Mouse (Mus musculus) C2C12 (cell line): Measurements from ENCODE around the gene Ier2. TPM values are rescaled to one million over a fixed set of nuclear protein-coding genes. Genes with fewer than 3 reads are reported as not detected.

ENCODE experiments used
- H3K27me3 ChIP-seq: one replicate; pipeline ENCODE4 v1.6.1; 2011; ENCODE audit not compliant: control insufficient read depth, insufficient read depth, insufficient read length
- H3K36me3 ChIP-seq: one replicate; pipeline ENCODE4 v1.6.1; 2011; ENCODE audit not compliant: control insufficient read depth, insufficient read depth
- H3K4me3 ChIP-seq: one replicate; pipeline ENCODE4 v1.5.1; 2011; ENCODE audit warnings: mild to moderate bottlenecking, control low read depth; ENCODE audit not compliant: poor library complexity, insufficient read depth, severe bottlenecking
- H3K79me2 ChIP-seq: one replicate; pipeline ENCODE4 v1.6.1; 2011; ENCODE audit not compliant: control insufficient read depth, insufficient read depth
- H3K79me3 ChIP-seq: one replicate; pipeline ENCODE4 v1.6.1; 2011; ENCODE audit warnings: low read depth, control low read depth
- H3ac ChIP-seq: one replicate; pipeline ENCODE3; 2011; ENCODE audit warnings: low read depth; ENCODE audit not compliant: control insufficient read depth, insufficient read length
- CEBPB ChIP-seq: IDR thresholded peaks from one replicate; pipeline ENCODE4 v1.6.1; 2011; ENCODE audit warnings: low read depth, mild to moderate bottlenecking, control low read depth, moderate library complexity
- CTCF ChIP-seq: IDR thresholded peaks from one replicate; pipeline ENCODE4 v1.5.1; 2011; ENCODE audit not compliant: control insufficient read depth, insufficient read depth, insufficient read length
- FOSL1 ChIP-seq: IDR thresholded peaks from one replicate; pipeline ENCODE4 v1.8.0; 2011; ENCODE audit warnings: mild to moderate bottlenecking, low read length; ENCODE audit not compliant: poor library complexity, insufficient read depth, severe bottlenecking
- MAX ChIP-seq: IDR thresholded peaks from one replicate; pipeline ENCODE4 v1.6.1; 2011; ENCODE audit warnings: mild to moderate bottlenecking, control low read depth
- MYOD1 ChIP-seq: IDR thresholded peaks from one replicate; pipeline ENCODE4 v1.6.1; 2011; ENCODE audit warnings: low read depth; ENCODE audit not compliant: control insufficient read depth, insufficient read length
- MYOG ChIP-seq: IDR thresholded peaks from one replicate; pipeline ENCODE4 v1.6.1; 2011; ENCODE audit not compliant: control insufficient read depth, insufficient read length; ENCODE audit errors: extremely low read depth
- USF1 ChIP-seq: IDR thresholded peaks from one replicate; pipeline ENCODE4 v1.6.1; 2011; ENCODE audit warnings: low read depth, mild to moderate bottlenecking, control low read depth, moderate library complexity
- polyA plus RNA-seq: library from polyadenylated mRNA; unstranded; fragments of >200 nt; fragmentation: generic; extraction: Trizol; gene quantifications from one replicate; pipeline ENCODE4 v1.2.1, GENCODE M21; 2012; ENCODE audit warnings: missing spikeins

Ier2 gene
- polyA plus RNA-seq, 1 experiment = 61.4 TPM

DNA sequence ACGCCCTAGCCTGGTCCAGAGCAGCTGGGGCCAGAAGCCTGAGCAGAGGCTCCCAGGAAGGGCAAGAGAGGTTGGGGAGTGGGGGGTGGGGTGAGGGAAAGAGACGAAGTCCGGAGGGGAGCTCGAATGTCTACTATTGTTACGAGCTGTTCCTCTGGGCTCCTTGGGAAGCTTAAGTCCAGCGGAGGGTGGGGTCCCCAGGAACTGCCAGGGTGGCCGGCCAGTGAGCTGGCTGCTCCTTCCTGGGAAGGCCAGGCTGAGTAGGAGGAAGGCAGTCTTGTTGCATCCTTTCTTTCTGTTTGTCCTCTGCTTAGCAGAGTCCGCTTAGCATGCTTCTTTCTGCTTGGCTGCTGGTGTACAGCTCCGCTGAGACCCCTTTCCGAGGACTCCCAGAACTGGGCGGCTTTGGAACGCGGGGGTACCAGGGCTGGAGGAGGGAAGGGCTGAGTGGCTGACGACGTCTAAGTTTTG, 45.5 kb upstream of the Ier2 start:
- Histone ChIP-seq H3K27me3 (no peaks in the 10 kb centered on the region), H3K36me3 (peaks cover 35% of the 10 kb centered on the region), H3K4me3 (no peak overlapping the region), H3K79me3 (no peaks in the 10 kb centered on the region), H3ac (no peak overlapping the region), H3K79me2 (no peaks in the 10 kb centered on the region)
- TF ChIP-seq USF1 (no peak), CEBPB (no peak), FOSL1 (no peak), MYOG (no peak), MAX (no peak), MYOD1 (no peak)

DNA sequence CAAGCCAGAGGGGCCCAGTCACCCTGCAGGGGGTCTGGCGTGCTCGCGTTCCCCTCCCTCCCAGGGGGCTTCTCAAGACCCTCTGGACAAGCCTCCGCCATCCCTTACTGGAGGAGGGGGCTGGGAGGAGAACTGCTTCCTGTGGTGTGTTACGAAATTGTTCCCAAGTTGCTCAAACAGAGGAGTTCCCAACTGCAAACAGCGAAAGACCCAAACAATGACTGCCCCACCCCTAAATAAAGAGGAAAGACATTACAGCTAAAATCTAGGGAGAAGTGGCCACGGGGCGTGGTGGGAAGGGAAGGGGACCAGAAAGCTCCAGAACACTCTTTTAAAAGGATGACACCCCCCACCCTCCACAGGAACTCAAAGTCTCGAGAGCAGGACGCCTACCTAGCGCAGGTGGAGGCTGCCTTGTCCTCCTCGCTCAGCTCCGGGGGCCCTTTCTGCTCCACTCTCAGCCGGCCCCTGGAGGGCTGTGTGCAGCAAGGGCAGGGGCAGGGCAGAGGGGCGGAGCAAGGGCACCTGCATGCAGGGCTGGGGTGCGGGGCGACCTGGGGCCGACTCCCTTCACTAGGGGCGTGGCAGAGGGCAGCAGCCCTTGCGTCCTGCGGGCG, 44.7 kb upstream of the Ier2 start:
- Histone ChIP-seq H3K79me2 (no peaks in the 10 kb centered on the region), H3K79me3 (no peaks in the 10 kb centered on the region), H3ac (no peak overlapping the region), H3K27me3 (no peaks in the 10 kb centered on the region), H3K4me3 (no peak overlapping the region), H3K36me3 (peaks cover 32% of the 10 kb centered on the region)
- TF ChIP-seq USF1 (no peak), MYOG (no peak), MAX (no peak), CTCF (no peak), FOSL1 (no peak), MYOD1 (no peak), CEBPB (no peak)

DNA sequence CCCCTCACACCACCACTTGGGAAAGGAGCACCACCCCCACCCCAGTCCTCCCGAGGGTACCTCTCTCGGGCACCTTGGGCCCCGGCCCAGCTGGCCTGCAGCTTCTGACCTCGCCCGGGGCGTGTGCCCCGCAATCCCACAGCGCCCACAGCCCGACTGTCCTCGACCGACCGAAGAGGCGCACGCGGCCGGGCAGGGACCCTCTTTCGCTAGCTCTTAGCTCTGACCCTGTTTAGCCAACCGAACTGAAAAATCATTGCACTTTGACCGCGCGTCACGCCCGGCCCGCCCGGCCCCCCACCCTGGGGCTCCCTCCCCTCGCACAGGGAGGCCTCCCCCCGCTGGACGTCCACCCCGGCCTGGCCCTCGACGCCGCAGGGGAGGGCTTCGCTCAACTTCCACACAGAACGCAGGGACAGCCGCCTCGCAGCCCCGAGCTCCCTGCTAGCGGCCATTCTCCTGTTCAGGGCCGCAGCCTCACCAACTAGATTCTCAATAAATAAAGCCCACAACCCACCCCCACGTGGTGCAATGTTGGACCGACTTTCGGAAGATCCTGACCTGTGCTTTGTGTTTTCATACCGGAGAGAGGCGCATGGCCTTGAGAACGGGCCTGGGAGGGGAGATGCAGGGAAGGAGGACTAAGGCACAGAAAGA, 44.1 kb upstream of the Ier2 start:
- Histone ChIP-seq H3K4me3 (no peak overlapping the region), H3K79me3 (no peaks in the 10 kb centered on the region), H3K36me3 (peaks cover 32% of the 10 kb centered on the region), H3K27me3 (no peaks in the 10 kb centered on the region), H3ac (no peak overlapping the region), H3K79me2 (no peaks in the 10 kb centered on the region)
- TF ChIP-seq MYOG (no peak), USF1 (no peak), CTCF (no peak), CEBPB (no peak), FOSL1 (no peak), MAX (no peak), MYOD1 (no peak)

DNA sequence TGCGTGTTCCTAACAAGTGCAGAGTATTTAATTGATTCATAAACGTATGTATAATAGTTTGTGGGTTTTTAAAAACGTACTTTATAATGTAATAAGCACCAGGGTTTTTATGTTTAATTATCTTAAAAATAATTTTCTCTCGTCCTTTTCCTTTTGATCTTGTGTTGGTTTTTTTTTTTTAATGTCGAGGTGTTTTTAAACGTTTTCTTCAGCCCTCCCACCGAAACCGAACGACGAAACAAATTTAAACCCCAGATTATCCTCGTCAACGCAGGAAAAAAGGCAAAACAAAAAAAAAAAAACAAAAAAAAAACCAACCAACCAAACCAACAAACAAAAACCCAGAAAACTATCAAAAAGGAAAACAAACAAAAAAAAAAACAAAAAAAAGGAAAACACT, 43.3 kb upstream of the Ier2 start:
- Histone ChIP-seq H3K79me2 (no peaks in the 10 kb centered on the region), H3K79me3 (no peaks in the 10 kb centered on the region), H3ac (no peak overlapping the region), H3K27me3 (no peaks in the 10 kb centered on the region), H3K36me3 (peaks cover 27% of the 10 kb centered on the region), H3K4me3 (no peak overlapping the region)
- no peak for TF ChIP-seq FOSL1
- TF ChIP-seq CEBPB = no peak
- no peak for TF ChIP-seq USF1
- no peak for TF ChIP-seq CTCF
- TF ChIP-seq MAX = no peak
- TF ChIP-seq MYOG = no peak
- TF ChIP-seq MYOD1 = no peak

GRCm38 (mm10) chr8:84704867-84705831, 42.5 kb upstream of the Ier2 start:
- Histone ChIP-seq H3K27me3 (no peaks in the 10 kb centered on the region), H3ac (no peak overlapping the region), H3K36me3 (peaks cover 24% of the 10 kb centered on the region), H3K79me2 (no peaks in the 10 kb centered on the region), H3K79me3 (no peaks in the 10 kb centered on the region), H3K4me3 (no peak overlapping the region)
- TF ChIP-seq MYOG (no peak), MYOD1 (no peak), CTCF (no peak), CEBPB (no peak), MAX (no peak), FOSL1 (no peak), USF1 (no peak)
